Mouse (Mus musculus): ENCODE measurements around the gene Gm20481.
"Not testable (repeated sequence)": the region's sequence is repeated elsewhere in the genome, so short reads cannot be mapped to it uniquely, and the experiment has no call there.

Gene Gm20481

GRCm38 (mm10) chr17:34951636-34952377, 17.9 kb upstream of the Gm20481 start:
- in situ Hi-C loops (cut with MboI, MseI), result no loop called here

- in situ Hi-C loops (cut with MboI, MseI), result no loop called here
These were observed 17.2 kb upstream of the Gm20481 start for GRCm38 (mm10) chr17:34952378-34953040.

- in situ Hi-C loops (cut with MboI, MseI), result no loop called here
These were observed 16.5 kb upstream of the Gm20481 start for GRCm38 (mm10) chr17:34953258-34953657.

- in situ Hi-C loops (cut with MboI, MseI), result no loop called here
These were observed 15.8 kb upstream of the Gm20481 start for GRCm38 (mm10) chr17:34953904-34954303.

- in situ Hi-C loops (cut with MboI, MseI), result no loop called here
These were observed 14.9 kb upstream of the Gm20481 start for GRCm38 (mm10) chr17:34954831-34955230.

- in situ Hi-C loops (cut with MboI, MseI), result no loop called here
These were observed 13.8 kb upstream of the Gm20481 start for GRCm38 (mm10) chr17:34955884-34956283.

GRCm38 (mm10) chr17:34956340-34956739, 13.4 kb upstream of the Gm20481 start:
- in situ Hi-C loops (cut with MboI, MseI), result no loop called here

GRCm38 (mm10) chr17:34957291-34957690, 12.4 kb upstream of the Gm20481 start:
- in situ Hi-C loops (cut with MboI, MseI), result not testable (repeated sequence)

GRCm38 (mm10) chr17:34957966-34958365, 11.7 kb upstream of the Gm20481 start:
- in situ Hi-C loops (cut with MboI, MseI), result not testable (repeated sequence)

GRCm38 (mm10) chr17:34958734-34959129, 11.0 kb upstream of the Gm20481 start:
- in situ Hi-C loops (cut with MboI, MseI), result not testable (repeated sequence)

GRCm38 (mm10) chr17:34959130-34959778, 10.5 kb upstream of the Gm20481 start, which contains the start of gene Hspa1b:
Gene Hspa1b, minus strand, starts transcription at chr17:34959238.
- in situ Hi-C loops (cut with MboI, MseI), result not testable (repeated sequence)

GRCm38 (mm10) chr17:34959881-34960515, 9.7 kb upstream of the Gm20481 start:
- in situ Hi-C loops (cut with MboI, MseI), result no loop called here

GRCm38 (mm10) chr17:34960702-34961493, 8.8 kb upstream of the Gm20481 start:
- in situ Hi-C loops (cut with MboI, MseI), result no loop called here

GRCm38 (mm10) chr17:34962125-34962524, 7.6 kb upstream of the Gm20481 start:
- in situ Hi-C loops (cut with MboI, MseI), result no loop called here

GRCm38 (mm10) chr17:34962841-34963240, 6.9 kb upstream of the Gm20481 start:
- in situ Hi-C loops (cut with MboI, MseI), result no loop called here

GRCm38 (mm10) chr17:34964640-34965049, 5.1 kb upstream of the Gm20481 start:
- in situ Hi-C loops (cut with MboI, MseI), result no loop called here

- in situ Hi-C loops (cut with MboI, MseI), result no loop called here
These were observed 4.1 kb upstream of the Gm20481 start for GRCm38 (mm10) chr17:34965627-34966026.

GRCm38 (mm10) chr17:34970850-34971249, 1.1 kb downstream of the Gm20481 start:
- in situ Hi-C loops (cut with MboI, MseI), result not testable (repeated sequence)

- in situ Hi-C loops (cut with MboI, MseI), result not testable (repeated sequence)
These were observed 2.0 kb downstream of the Gm20481 start for GRCm38 (mm10) chr17:34971694-34972068.

- in situ Hi-C loops (cut with MboI, MseI), result not testable (repeated sequence)
These were observed 2.5 kb downstream of the Gm20481 start, which contains the start of the genes Hspa1a and Hspa1l for GRCm38 (mm10) chr17:34972069-34972749. Gene Hspa1a, minus strand, starts transcription at chr17:34972156. Gene Hspa1l, plus strand, starts transcription at chr17:34972703.
